ENCODE assay signal across 20 mouse cellular contexts in genomic region chr16:72337757-72338156, GRCm38 (mm10).
"Had no signal": no experiment of that assay in that cellular context is flagged by ENCODE, and none has a peak within 500 bp of the region (broad histone marks: within the 10 kb centered on the region; RNA-seq: fewer than 3 reads in every experiment).

No protein-coding gene starts in this region.

- H3K9me3 ChIP-seq: limb, embryonic 12.5 days; limb, embryonic 15.5 days; lung, embryonic 15.5 days; megakaryocyte, embryonic 14.5 days; midbrain, embryonic 12.5 days; stomach, embryonic 15.5 days had no signal

- H3K9ac ChIP-seq: limb, embryonic 12.5 days; limb, embryonic 15.5 days; liver, embryonic 14.5 days; liver, postnatal 0 days; lung, embryonic 15.5 days; midbrain, embryonic 12.5 days; stomach, embryonic 15.5 days had no signal

- H3K4me2 ChIP-seq: limb, embryonic 12.5 days; limb, embryonic 15.5 days; liver, embryonic 11.5 days; lung, embryonic 15.5 days; midbrain, embryonic 12.5 days; stomach, embryonic 15.5 days had no signal

- H3K4me1 ChIP-seq: limb, embryonic 12.5 days; limb, embryonic 15.5 days; lung, embryonic 15.5 days; megakaryocyte, embryonic 14.5 days; midbrain, embryonic 12.5 days; stomach, embryonic 15.5 days had no signal

- H3K36me3 ChIP-seq: limb, embryonic 12.5 days; limb, embryonic 15.5 days; lung, embryonic 15.5 days; midbrain, embryonic 12.5 days; stomach, embryonic 15.5 days had no signal

- H3K4me3 ChIP-seq: limb, embryonic 12.5 days; limb, embryonic 15.5 days; lung, embryonic 15.5 days; megakaryocyte, embryonic 14.5 days; midbrain, embryonic 12.5 days; stomach, embryonic 15.5 days had no signal

- DNase-seq: kidney, adult 2 months; kidney, postnatal 25 days; layer of hippocampus, postnatal 36 days; left cerebral cortex, postnatal 4 days; liver, postnatal 0 days; lung, postnatal 10 days; lung, postnatal 36 days; right cerebral cortex, postnatal 25 days; spleen, adult 18-20 months; thymus, postnatal 25 days had no signal

- ATAC-seq: intestine, postnatal 0 days; liver, postnatal 0 days had no signal

- H3K27me3 ChIP-seq: limb, embryonic 12.5 days; limb, embryonic 15.5 days; lung, embryonic 15.5 days; megakaryocyte, embryonic 14.5 days; midbrain, embryonic 12.5 days; stomach, embryonic 15.5 days had no signal

- H3K27ac ChIP-seq: kidney, postnatal 0 days; limb, embryonic 12.5 days; limb, embryonic 15.5 days; liver, embryonic 14.5 days; lung, embryonic 15.5 days; midbrain, embryonic 12.5 days; stomach, embryonic 15.5 days had no signal
